Mouse (Mus musculus) heart, embryonic 13.5 days (tissue): Measurements from ENCODE around the gene AC124502.3. TPM values are rescaled to one million over a fixed set of nuclear protein-coding genes. Genes with fewer than 3 reads are reported as not detected.
"Not testable (repeated sequence)": the region's sequence is repeated elsewhere in the genome, so short reads cannot be mapped to it uniquely, and the experiment has no call there.

Experiments used
- ATAC-seq: fragments of 200-750 bp; cut with Nextera tagmentation; 2 replicates; pipeline ENCODE4 v1.8.0; 2017; ENCODE audit warnings: moderate TSS enrichment; ENCODE audit not compliant: insufficient number of reproducible peaks, low FRiP score, low TSS enrichment; ENCODE audit errors: extremely low read depth
- H3K27ac ChIP-seq: fragments of 300-500 bp; sonication (generic); replicated peaks from 2 replicates; pipeline ENCODE4 v1.5.1; 2015; ENCODE audit warnings: moderate library complexity, mild to moderate bottlenecking, inconsistent platforms
- H3K27me3 ChIP-seq: fragments of 300-500 bp; sonication (generic); replicated peaks from 2 replicates; pipeline ENCODE4 v1.6.1; 2015; ENCODE audit warnings: mild to moderate bottlenecking, inconsistent platforms
- H3K36me3 ChIP-seq: fragments of 300-500 bp; sonication (generic); 2 replicates; pipeline ENCODE4 v1.6.1; 2015; ENCODE audit warnings: mild to moderate bottlenecking, inconsistent platforms
- H3K4me1 ChIP-seq: fragments of 300-500 bp; sonication (generic); 2 replicates; pipeline ENCODE4 v1.6.1; 2015; ENCODE audit warnings: inconsistent platforms
- H3K4me2 ChIP-seq: fragments of 300-500 bp; sonication (generic); 2 replicates; pipeline ENCODE4 v1.6.1; 2015; ENCODE audit warnings: inconsistent platforms, mild to moderate bottlenecking, moderate library complexity
- H3K4me3 ChIP-seq: fragments of 300-500 bp; sonication (generic); 2 replicates; pipeline ENCODE4 v1.5.1; 2015; ENCODE audit warnings: moderate library complexity, mild to moderate bottlenecking, inconsistent platforms
- H3K9ac ChIP-seq: fragments of 300-500 bp; sonication (generic); 2 replicates; pipeline ENCODE4 v1.6.1; 2015; ENCODE audit warnings: inconsistent platforms, mild to moderate bottlenecking, moderate library complexity
- H3K9me3 ChIP-seq: fragments of 300-500 bp; sonication (generic); 2 replicates; pipeline ENCODE4 v1.6.1; 2016; ENCODE audit warnings: inconsistent platforms
- WGBS: fragments of 180-500 bp; shearing (Covaris S2); methylation state at CpG from one replicate; pipeline ENCODE4 v1.1.7; 2015; ENCODE audit warnings: mixed read lengths; 5-methylcytosine and 5-hydroxymethylcytosine counted together
- polyA plus RNA-seq: library from polyadenylated mRNA; unstranded; fragments of >200 nt; fragmentation: Nextera tagmentation; extraction: Ambion mirVana; gene quantifications from 2 replicates; pipeline ENCODE4 v1.2.1, GENCODE M21; 2015

Gene AC124502.3
- polyA plus RNA-seq, 1 experiment from 2014 or later: 1.4 TPM

GRCm38 (mm10) chr19:5003644-5004043 is 35.0 kb upstream of the AC124502.3 start:
- not testable (repeated sequence) for H3K9me3 ChIP-seq, H3K4me3 ChIP-seq, H3K36me3 ChIP-seq, H3K4me2 ChIP-seq, ATAC-seq, H3K9ac ChIP-seq, H3K27ac ChIP-seq, H3K27me3 ChIP-seq
- WGBS: 52% methylated on average over 2 of the region's 2 CpGs
- H3K4me1 ChIP-seq: peaks cover 24% of the 10 kb centered on the region

- Histone ChIP-seq H3K27me3 (no peaks in the 10 kb centered on the region), H3K4me1 (peaks cover 14% of the 10 kb centered on the region), H3K27ac (no peak overlapping the region), H3K9me3 (no peaks in the 10 kb centered on the region), H3K9ac (no peak overlapping the region), H3K36me3 (no peaks in the 10 kb centered on the region), H3K4me2 (no peak overlapping the region), H3K4me3 (no peak overlapping the region)
- ATAC-seq: no peak
- 56% methylated on average over 4 of the region's 4 CpGs for WGBS
Observed at GRCm38 (mm10) chr19:5004925-5005324, 33.8 kb upstream of the AC124502.3 start.

- Histone ChIP-seq H3K27ac (0 out of 2 replicates have a peak overlapping the region, but pooled peaks have one; percentile 24), H3K36me3 (no peaks in the 10 kb centered on the region), H3K4me2 (no peak overlapping the region), H3K4me3 (no peak overlapping the region), H3K27me3 (no peaks in the 10 kb centered on the region), H3K4me1 (peaks cover 31% of the 10 kb centered on the region), H3K9ac (no peak overlapping the region), H3K9me3 (no peaks in the 10 kb centered on the region)
- no peak for ATAC-seq
- WGBS: 39% methylated on average over 8 of the region's 8 CpGs
Observed at GRCm38 (mm10) chr19:5013138-5013537, 25.6 kb upstream of the AC124502.3 start.

- H3K27me3 ChIP-seq: no peaks in the 10 kb centered on the region
- H3K27ac ChIP-seq: peak overlapping the region; percentile 96
- H3K36me3 ChIP-seq: no peaks in the 10 kb centered on the region
- WGBS: 18% methylated on average over 8 of the region's 8 CpGs
- H3K4me3 ChIP-seq: no peak overlapping the region
- no peak overlapping the region for H3K4me2 ChIP-seq
- H3K4me1 ChIP-seq: peaks cover 31% of the 10 kb centered on the region
- ATAC-seq: no peak
- no peaks in the 10 kb centered on the region for H3K9me3 ChIP-seq
- no peak overlapping the region for H3K9ac ChIP-seq
Observed at GRCm38 (mm10) chr19:5014961-5015398, 23.7 kb upstream of the AC124502.3 start.

GRCm38 (mm10) chr19:5016221-5016742 is 22.4 kb upstream of the AC124502.3 start:
- peak; percentile 58 for ATAC-seq
- Histone ChIP-seq H3K4me1 (peaks cover 34% of the 10 kb centered on the region), H3K27me3 (no peaks in the 10 kb centered on the region), H3K36me3 (no peaks in the 10 kb centered on the region), H3K9me3 (no peaks in the 10 kb centered on the region), H3K9ac (peak overlapping the region; percentile 62), H3K4me3 (0 out of 2 replicates have a peak overlapping the region, but pooled peaks have one; percentile 8), H3K27ac (peak overlapping the region; percentile 96), H3K4me2 (peak overlapping the region; percentile 59)
- WGBS: 22% methylated on average over 10 of the region's 10 CpGs

GRCm38 (mm10) chr19:5016782-5017181 is 21.9 kb upstream of the AC124502.3 start:
- Histone ChIP-seq H3K27ac (peak overlapping the region; percentile 96), H3K9me3 (no peaks in the 10 kb centered on the region), H3K36me3 (no peaks in the 10 kb centered on the region), H3K4me3 (0 out of 2 replicates have a peak overlapping the region, but pooled peaks have one; percentile 8), H3K27me3 (no peaks in the 10 kb centered on the region), H3K4me1 (peaks cover 34% of the 10 kb centered on the region), H3K9ac (peak overlapping the region; percentile 62), H3K4me2 (peak overlapping the region; percentile 59)
- no peak for ATAC-seq
- WGBS: 20% methylated on average over 12 of the region's 12 CpGs

GRCm38 (mm10) chr19:5017611-5018010 is 21.1 kb upstream of the AC124502.3 start:
- no peaks in the 10 kb centered on the region for H3K9me3 ChIP-seq
- no peak overlapping the region for H3K4me2 ChIP-seq
- WGBS: 65% methylated on average over 4 of the region's 4 CpGs
- no peak overlapping the region for H3K4me3 ChIP-seq
- no peak for ATAC-seq
- no peak overlapping the region for H3K27ac ChIP-seq
- no peak overlapping the region for H3K9ac ChIP-seq
- H3K27me3 ChIP-seq: no peaks in the 10 kb centered on the region
- H3K4me1 ChIP-seq: peaks cover 34% of the 10 kb centered on the region
- H3K36me3 ChIP-seq: no peaks in the 10 kb centered on the region

- Histone ChIP-seq H3K36me3 (no peaks in the 10 kb centered on the region), H3K4me2 (no peak overlapping the region), H3K27ac (no peak overlapping the region), H3K4me3 (no peak overlapping the region), H3K27me3 (no peaks in the 10 kb centered on the region), H3K4me1 (peaks cover 34% of the 10 kb centered on the region), H3K9ac (no peak overlapping the region), H3K9me3 (no peaks in the 10 kb centered on the region)
- WGBS: 70% methylated on average over 3 of the region's 3 CpGs
- ATAC-seq: no peak
Observed at GRCm38 (mm10) chr19:5018191-5018590, 20.5 kb upstream of the AC124502.3 start.

- no peak overlapping the region for H3K4me2 ChIP-seq
- ATAC-seq: no peak
- no peak overlapping the region for H3K27ac ChIP-seq
- H3K9ac ChIP-seq: no peak overlapping the region
- no peak overlapping the region for H3K4me3 ChIP-seq
- H3K36me3 ChIP-seq: peaks cover 8% of the 10 kb centered on the region
- no peaks in the 10 kb centered on the region for H3K27me3 ChIP-seq
- WGBS: 71% methylated on average over 2 of the region's 2 CpGs
- no peaks in the 10 kb centered on the region for H3K9me3 ChIP-seq
- H3K4me1 ChIP-seq: peaks cover 27% of the 10 kb centered on the region
Observed at GRCm38 (mm10) chr19:5021416-5021815, 17.3 kb upstream of the AC124502.3 start.

- peaks cover 19% of the 10 kb centered on the region; the same call in 1 of the 2 replicates for H3K4me1 ChIP-seq
- H3K36me3 ChIP-seq: peaks cover 32% of the 10 kb centered on the region
- peak within 1 kb of the TSS; percentile 87 for H3K27ac ChIP-seq
- ATAC-seq: peak; percentile 87
- H3K4me3 ChIP-seq: peak within 1 kb of the TSS; percentile 68
- WGBS: under 1% methylated on average over 62 of the region's 62 CpGs
- no peaks in the 10 kb centered on the region for H3K27me3 ChIP-seq
- peak within 1 kb of the TSS; percentile 83 for H3K4me2 ChIP-seq
- peak within 1 kb of the TSS; percentile 85 for H3K9ac ChIP-seq
- no peaks in the 10 kb centered on the region for H3K9me3 ChIP-seq
Observed at GRCm38 (mm10) chr19:5023621-5024479, 14.8 kb upstream of the AC124502.3 start, which contains the start of gene Slc29a2. TSS of gene Slc29a2 (plus strand) at chr19:5023860.

- Histone ChIP-seq H3K4me1 (peaks cover 17% of the 10 kb centered on the region; the same call in 1 of the 2 replicates), H3K9me3 (no peaks in the 10 kb centered on the region), H3K27me3 (no peaks in the 10 kb centered on the region), H3K4me2 (no peak overlapping the region), H3K27ac (no peak overlapping the region), H3K4me3 (no peak overlapping the region), H3K9ac (no peak overlapping the region), H3K36me3 (peaks cover 55% of the 10 kb centered on the region)
- 75% methylated on average over 8 of the region's 8 CpGs for WGBS
- ATAC-seq: no peak
Observed at GRCm38 (mm10) chr19:5026111-5026510, 12.6 kb upstream of the AC124502.3 start.
